ENCODE assay signal across 17 mouse cellular contexts in the genomic region with DNA sequence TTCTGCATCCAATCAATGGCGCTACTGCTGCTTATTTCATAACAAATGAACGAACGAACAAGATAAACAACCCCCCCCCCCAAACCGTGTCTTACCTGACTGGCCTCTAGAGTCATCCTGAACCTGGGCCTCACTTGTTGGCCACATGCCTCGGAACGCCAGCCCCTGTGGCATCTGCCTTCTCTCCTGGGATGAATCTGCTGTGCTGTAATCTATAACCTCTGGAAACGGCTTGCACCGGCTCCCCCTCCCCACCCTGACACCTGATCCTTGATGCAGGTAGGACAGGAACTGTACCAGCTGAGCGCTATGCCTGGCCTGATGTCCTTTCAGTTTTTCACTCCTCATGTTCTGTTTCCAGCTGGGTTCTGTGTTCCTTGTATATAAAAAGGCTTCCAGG.
"Had no signal": no experiment of that assay in that cellular context is flagged by ENCODE, and none has a peak within 500 bp of the region (broad histone marks: within the 10 kb centered on the region; RNA-seq: fewer than 3 reads in every experiment).

No protein-coding gene starts in this region.

- ATAC-seq: liver, postnatal 0 days; lung, postnatal 0 days; midbrain, embryonic 16.5 days had no signal

- DNase-seq: liver, postnatal 0 days; lung, adult 2 months; lung, postnatal 14 days; lung, postnatal 4 days; midbrain, embryonic 14.5 days; right cerebral cortex, postnatal 14 days; thymus, adult 2 months; thymus, postnatal 25 days; thymus, postnatal 4 days had no signal

- H3K4me2 ChIP-seq: lung, embryonic 15.5 days; midbrain, embryonic 12.5 days; neural tube, embryonic 12.5 days; stomach, embryonic 15.5 days had no signal

- H3K9me3 ChIP-seq: lung, embryonic 15.5 days; midbrain, embryonic 10.5 days; midbrain, embryonic 12.5 days; neural tube, embryonic 12.5 days; stomach, embryonic 15.5 days had no signal

- H3K4me1 ChIP-seq: lung, embryonic 15.5 days; neural tube, embryonic 12.5 days; stomach, embryonic 15.5 days had no signal

- H3K27ac ChIP-seq: lung, embryonic 15.5 days; midbrain, embryonic 10.5 days; midbrain, embryonic 12.5 days; neural tube, embryonic 12.5 days; stomach, embryonic 15.5 days; stomach, postnatal 0 days had no signal

- H3K4me3 ChIP-seq: lung, embryonic 15.5 days; midbrain, embryonic 10.5 days; midbrain, embryonic 12.5 days; neural tube, embryonic 12.5 days; stomach, embryonic 15.5 days had no signal

- H3K27me3 ChIP-seq: lung, embryonic 15.5 days; midbrain, embryonic 12.5 days; neural tube, embryonic 12.5 days; stomach, embryonic 15.5 days had no signal

- H3K9ac ChIP-seq: liver, postnatal 0 days; lung, embryonic 15.5 days; midbrain, embryonic 12.5 days; neural tube, embryonic 12.5 days; stomach, embryonic 15.5 days had no signal
